In the genomic region with DNA sequence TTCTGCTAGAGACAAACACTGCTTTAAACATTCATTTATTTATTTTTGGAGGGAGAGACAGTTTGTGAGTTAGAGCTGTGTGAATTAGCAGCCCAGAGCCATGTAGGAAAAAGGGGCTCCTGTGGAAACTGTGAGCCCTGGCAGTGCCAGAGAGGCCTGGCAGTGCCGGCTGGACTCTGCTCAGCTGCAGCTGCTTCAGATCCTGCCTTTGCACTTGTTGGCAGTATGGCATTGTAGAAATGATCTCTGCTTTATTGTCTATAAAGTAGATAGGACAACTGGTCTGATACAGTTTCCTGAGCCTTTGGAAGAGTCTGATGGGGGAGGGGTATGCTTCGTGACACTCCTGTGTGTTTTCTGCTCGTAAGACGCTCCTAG, we compare ENCODE assay signal across 10 mouse cellular contexts.
DNase-seq lines count a peak whose midpoint lies in the region; ATAC-seq and TF ChIP-seq lines count a peak whose summit lies in the region.
"Had no signal": no experiment of that assay in that cellular context is flagged by ENCODE, and none has a peak within 500 bp of the region (broad histone marks: within the 10 kb centered on the region; RNA-seq: fewer than 3 reads in every experiment).

No protein-coding gene starts in this region.

- peak; percentile 58 to 64 for DNase-seq in cerebellum, adult 2 months
- no peak for DNase-seq in cerebellum, postnatal 4 days (ENCODE audit: low spot score in 2 of 2)
- peak; percentile 52 for DNase-seq in kidney, adult 2 months
- DNase-seq in cerebellum, postnatal 14 days, result peak; percentile 49 to 57
- no peak for DNase-seq in embryo, embryonic 9.5 days (ENCODE audit: extremely low spot score)
- no peak for DNase-seq in urinary bladder, adult 18-20 months (ENCODE audit: low spot score in 2 of 2)
- DNase-seq: kidney, adult 8-10 months had no signal

- H3K4me2 ChIP-seq in kidney, embryonic 14.5 days (replicated peaks; ENCODE audit: low read depth, low read length), result no peak overlapping the region
- H3K4me2 ChIP-seq in liver, embryonic 15.5 days, result no peak overlapping the region

- no peak overlapping the region for H3K9ac ChIP-seq in kidney, embryonic 14.5 days (ENCODE audit: low read depth, low read length)
- H3K9ac ChIP-seq in liver, embryonic 15.5 days, result no peak overlapping the region

- ATAC-seq in kidney, embryonic 14.5 days (ENCODE audit: low FRiP score, low TSS enrichment), result no peak
- ATAC-seq in liver, embryonic 15.5 days (ENCODE audit: insufficient read depth), result no peak

- no peaks in the 10 kb centered on the region for H3K9me3 ChIP-seq in kidney, embryonic 14.5 days (ENCODE audit: control insufficient read depth, low read length)
- H3K9me3 ChIP-seq in liver, embryonic 15.5 days (replicated peaks), result no peaks in the 10 kb centered on the region
- H3K9me3 ChIP-seq: megakaryocyte, embryonic 14.5 days had no signal

- no peak overlapping the region for H3K27ac ChIP-seq in cerebellum, adult 2 months (ENCODE audit: insufficient read depth, low read length)
- H3K27ac ChIP-seq in kidney, adult 2 months (ENCODE audit: insufficient read depth, low read depth, low read length), result peak overlapping the region; percentile 40
- no peak overlapping the region for H3K27ac ChIP-seq in kidney, embryonic 14.5 days (ENCODE audit: low read depth, low read length)
- H3K27ac ChIP-seq in liver, embryonic 15.5 days (replicated peaks), result peak overlapping the region; percentile 54; the same call in 1 of the 2 replicates

- no peaks in the 10 kb centered on the region for H3K36me3 ChIP-seq in kidney, adult 2 months (ENCODE audit: control insufficient read depth, insufficient read depth, low read length)
- H3K36me3 ChIP-seq in kidney, embryonic 14.5 days (ENCODE audit: control insufficient read depth, insufficient read depth, low read length), result peaks cover 11% of the 10 kb centered on the region; the same call in 1 of the 2 replicates
- no peaks in the 10 kb centered on the region for H3K36me3 ChIP-seq in liver, embryonic 15.5 days (replicated peaks)

- H3K4me3 ChIP-seq in cerebellum, adult 2 months (replicated peaks; ENCODE audit: insufficient read depth, low read depth, low read length), result no peak overlapping the region
- no peak overlapping the region for H3K4me3 ChIP-seq in kidney, adult 2 months (ENCODE audit: insufficient read depth, low read depth, low read length)
- no peak overlapping the region for H3K4me3 ChIP-seq in kidney, embryonic 14.5 days (ENCODE audit: low read length)
- H3K4me3 ChIP-seq in liver, embryonic 15.5 days (replicated peaks), result no peak overlapping the region

- no peaks in the 10 kb centered on the region for H3K27me3 ChIP-seq in cerebellum, adult 2 months (ENCODE audit: control insufficient read depth, insufficient read depth, low read length)
- H3K27me3 ChIP-seq in kidney, adult 2 months (replicated peaks; ENCODE audit: control insufficient read depth, insufficient read depth, low read length), result no peaks in the 10 kb centered on the region
- no peaks in the 10 kb centered on the region for H3K27me3 ChIP-seq in kidney, embryonic 14.5 days (ENCODE audit: control insufficient read depth, insufficient read depth, low read length)
- H3K27me3 ChIP-seq in liver, embryonic 15.5 days, result no peaks in the 10 kb centered on the region
- H3K27me3 ChIP-seq: megakaryocyte, embryonic 14.5 days had no signal

- peaks cover 38% of the 10 kb centered on the region for H3K4me1 ChIP-seq in cerebellum, adult 2 months (ENCODE audit: control insufficient read depth, insufficient read depth, low read length)
- H3K4me1 ChIP-seq in kidney, adult 2 months (ENCODE audit: control insufficient read depth, insufficient read depth, low read length), result peaks cover 46% of the 10 kb centered on the region
- peaks cover 52% of the 10 kb centered on the region for H3K4me1 ChIP-seq in kidney, embryonic 14.5 days (ENCODE audit: control insufficient read depth, insufficient read depth, low read length)
- peaks cover 65% of the 10 kb centered on the region for H3K4me1 ChIP-seq in liver, embryonic 15.5 days (replicated peaks)

- TF ChIP-seq POLR2A in cerebellum, adult 2 months (IDR thresholded peaks at IDR 0.05; ENCODE audit: borderline replicate concordance, insufficient read depth, low read length), result no peak
- no peak for TF ChIP-seq POLR2A in kidney, adult 2 months (IDR thresholded peaks at IDR 0.05; ENCODE audit: low read depth, low read length)

- 33% methylated on average over 4 of the region's 4 CpGs for whole genome bisulfite sequencing in cerebellum, adult 2 months
- 58% methylated on average over 4 of the region's 4 CpGs for WGBS in kidney, adult 2 months
- 62% methylated on average over 4 of the region's 4 CpGs for WGBS in kidney, embryonic 14.5 days
- 21% methylated on average over 4 of the region's 4 CpGs for WGBS in liver, embryonic 15.5 days (ENCODE audit: insufficient replicate concordance)

- TF ChIP-seq CTCF in cerebellum, adult 2 months (IDR thresholded peaks at IDR 0.05; ENCODE audit: borderline replicate concordance, insufficient read depth, low read depth, low read length), result no peak
- TF ChIP-seq CTCF in kidney, adult 2 months (conservative IDR thresholded peaks at IDR 0.05; ENCODE audit: insufficient read depth, insufficient read length, low read depth, low read length), result no peak

Comparison
In these comparisons a context has a peak if more than half of its experiments do, and no peak if none do; other contexts are left out.
1. DNase-seq: peak in cerebellum, adult 2 months (2 of 2), kidney, adult 2 months (single experiment) and cerebellum, postnatal 14 days (2 of 2); none in cerebellum, postnatal 4 days (0 of 2), embryo, embryonic 9.5 days (single experiment) and urinary bladder, adult 18-20 months (0 of 2).
2. H3K27ac ChIP-seq: peak in kidney, adult 2 months (single experiment) and liver, embryonic 15.5 days (single experiment); none in cerebellum, adult 2 months (single experiment) and kidney, embryonic 14.5 days (single experiment).